Mouse (Mus musculus) ES-E14 (cell line): ENCODE data around the gene Akr1c12. TPM values are rescaled to one million over a fixed set of nuclear protein-coding genes. Genes with fewer than 3 reads are reported as not detected.

Experiments
- DNase-seq: peaks from one replicate; pipeline ENCODE4 v3.0.0-alpha.2; 2013; ENCODE audit warnings: low read depth, low spot score
- H3K27ac ChIP-seq: 2 replicates; pipeline ENCODE4 v1.5.1; 2012; ENCODE audit warnings: low read depth, mild to moderate bottlenecking, low read length, moderate library complexity, mixed read lengths; ENCODE audit not compliant: poor library complexity, insufficient read depth, severe bottlenecking
- H3K36me3 ChIP-seq: 2 replicates; pipeline ENCODE4 v1.6.1; 2012; ENCODE audit warnings: mild to moderate bottlenecking, low read length, moderate library complexity, mixed read lengths; ENCODE audit not compliant: control insufficient read depth, poor library complexity, insufficient read depth, severe bottlenecking
- H3K4me1 ChIP-seq, 2 experiments: fragments of 150-350 bp in 1 of 2; sonication (generic) in 1 of 2; 2 replicates each; pipeline ENCODE4 v1.6.1; 2012; ENCODE audit warnings: low read length in 2 of 2, mild to moderate bottlenecking in 1 of 2, mixed read lengths in 1 of 2; ENCODE audit not compliant: control insufficient read depth in 2 of 2, insufficient read depth in 2 of 2, poor library complexity in 1 of 2
- H3K4me3 ChIP-seq, 2 experiments: fragments of 150-350 bp in 1 of 2; sonication (generic) in 1 of 2; 2 replicates each; pipeline ENCODE4 v1.5.1; 2012; ENCODE audit warnings: low read length in 2 of 2, low read depth in 1 of 2, mild to moderate bottlenecking in 1 of 2, mixed read lengths in 1 of 2; ENCODE audit not compliant: insufficient read depth in 1 of 2, poor library complexity in 1 of 2, severe bottlenecking in 1 of 2
- H3K9ac ChIP-seq: 2 replicates; pipeline ENCODE4 v1.6.1; 2012; ENCODE audit warnings: low read depth, mild to moderate bottlenecking, low read length, mixed read lengths; ENCODE audit not compliant: poor library complexity, insufficient read depth, severe bottlenecking
- H3K9me3 ChIP-seq: fragments of 150-350 bp; sonication (generic); 2 replicates; pipeline ENCODE4 v1.6.1; 2012; ENCODE audit warnings: low read depth, mild to moderate bottlenecking, low read length; ENCODE audit not compliant: control insufficient read depth, insufficient read depth
- CHD2 ChIP-seq: IDR thresholded peaks from 2 replicates; pipeline ENCODE4 v1.6.1; 2014; ENCODE audit warnings: mild to moderate bottlenecking, low read depth, low read length, inconsistent platforms
- HCFC1 ChIP-seq: IDR thresholded peaks from 2 replicates; pipeline ENCODE4 v1.6.1; 2012; ENCODE audit warnings: low read length, inconsistent platforms, borderline replicate concordance; ENCODE audit not compliant: insufficient read depth
- MAFK ChIP-seq: IDR thresholded peaks from 2 replicates; pipeline ENCODE4 v1.6.1; 2014; ENCODE audit warnings: mild to moderate bottlenecking, low read depth, low read length, inconsistent platforms; ENCODE audit not compliant: insufficient read depth
- ZC3H11A ChIP-seq: IDR thresholded peaks from 2 replicates; pipeline ENCODE4 v1.6.1; 2012; ENCODE audit warnings: low read depth, mild to moderate bottlenecking, inconsistent platforms, low read length, borderline replicate concordance
- ZNF384 ChIP-seq: IDR thresholded peaks from 2 replicates; pipeline ENCODE4 v1.6.1; 2012; ENCODE audit warnings: low read depth, low read length, inconsistent platforms
- in situ Hi-C, 2 experiments: fragments of 600-800 bp; cut with MboI; formaldehyde crosslinking; loops; one replicate each; pipeline ENCODE4 v1.15.1; 2025; ENCODE audit warnings: low sequenced_read_pairs in 2 of 2, inconsistent platforms in 1 of 2; ENCODE audit not compliant: unreplicated experiment in 2 of 2
- total RNA-seq: library from RNA; depleted of rRNA; stranded (reverse); fragments of 300-350 nt; gene quantifications from 2 replicates; pipeline ENCODE4 v1.2.3, GENCODE M21; 2012; rRNA removed

The Akr1c12 gene
- total RNA-seq, 1 experiment: 0.76 TPM

GRCm38 (mm10) chr13:4233536-4234172 is 45.6 kb downstream of the Akr1c12 start:
- no peak for TF ChIP-seq MAFK
- H3K9ac ChIP-seq: no peak overlapping the region
- H3K4me3 ChIP-seq: no peak overlapping the region
- H3K27ac ChIP-seq: no peak overlapping the region
- no peaks in the 10 kb centered on the region for H3K4me1 ChIP-seq
- no peak for DNase-seq
- in situ Hi-C loops: no loop called here
- H3K9me3 ChIP-seq: no peaks in the 10 kb centered on the region
- no peaks in the 10 kb centered on the region for H3K36me3 ChIP-seq

GRCm38 (mm10) chr13:4233135-4233534 is 46.1 kb downstream of the Akr1c12 start:
- Histone ChIP-seq H3K4me1 (no peaks in the 10 kb centered on the region), H3K4me3 (no peak overlapping the region), H3K36me3 (no peaks in the 10 kb centered on the region), H3K27ac (no peak overlapping the region), H3K9ac (no peak overlapping the region), H3K9me3 (no peaks in the 10 kb centered on the region)
- no peak for DNase-seq
- TF ChIP-seq MAFK (no peak), CHD2 (no peak), ZNF384 (no peak), ZC3H11A (no peak), HCFC1 (no peak)
- in situ Hi-C loops: no loop called here

DNA sequence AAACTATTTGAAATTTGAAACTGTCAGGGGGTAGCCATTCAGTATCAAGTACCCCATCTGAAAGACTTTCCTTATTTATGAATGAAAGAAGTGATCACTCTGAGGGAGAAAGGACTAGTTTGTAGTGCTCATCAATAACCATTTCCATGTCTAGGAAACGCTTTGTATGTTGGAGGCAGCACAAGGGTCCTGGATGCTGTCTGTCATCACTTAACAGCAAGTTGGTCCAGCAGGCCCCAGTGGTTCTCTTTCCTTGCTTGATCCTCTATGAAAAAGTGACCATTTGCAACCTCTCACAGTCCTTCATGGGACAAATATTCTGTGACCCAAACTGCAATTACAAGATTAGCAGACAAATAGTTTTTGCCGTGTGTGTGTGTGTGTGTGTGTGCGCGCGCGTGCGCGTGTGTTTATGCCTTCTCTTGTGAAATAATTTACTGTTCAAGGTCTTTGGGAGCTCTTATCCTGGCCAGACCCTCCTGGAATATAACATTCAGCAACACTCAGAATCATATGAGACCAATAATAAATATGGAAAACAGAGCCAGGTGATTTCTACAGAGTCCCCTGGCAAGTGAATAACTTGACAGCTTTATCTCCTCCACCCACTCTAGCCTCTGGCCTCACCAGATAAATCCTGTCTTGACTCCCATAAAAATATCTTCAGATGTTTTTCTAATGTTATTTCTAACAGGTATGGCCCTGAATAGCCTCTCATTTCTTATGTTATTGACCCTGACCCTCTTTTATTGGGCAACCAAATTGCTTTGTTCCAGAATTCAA is 48.2 kb downstream of the Akr1c12 start:
- Histone ChIP-seq H3K4me1 (no peaks in the 10 kb centered on the region), H3K4me3 (no peak overlapping the region), H3K9me3 (no peaks in the 10 kb centered on the region), H3K27ac (no peak overlapping the region), H3K9ac (no peak overlapping the region), H3K36me3 (no peaks in the 10 kb centered on the region)
- no peak for DNase-seq
- in situ Hi-C loops: no loop called here
- no peak for TF ChIP-seq CHD2
- no peak for TF ChIP-seq ZNF384
- no peak for TF ChIP-seq ZC3H11A
- no peak for TF ChIP-seq MAFK
- no peak for TF ChIP-seq HCFC1

DNA sequence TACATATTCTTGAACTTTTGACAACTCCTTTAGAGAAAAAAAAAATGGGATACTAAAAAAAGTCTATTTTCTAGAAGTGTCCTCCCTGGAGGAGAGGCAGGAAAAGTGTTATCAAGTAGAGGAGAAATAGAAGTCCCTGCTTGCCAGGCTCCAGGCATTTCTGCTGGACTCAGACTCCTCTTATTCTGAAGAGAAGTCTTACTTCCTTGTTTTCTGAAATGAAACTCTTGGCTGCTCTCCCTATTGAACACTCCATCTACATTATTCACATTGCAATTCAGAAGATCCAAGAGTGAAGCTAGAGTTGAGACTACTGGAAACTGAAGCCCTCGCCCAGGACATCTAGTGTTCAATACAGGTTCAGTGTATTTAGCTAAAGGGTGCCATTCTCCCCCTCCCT is 50.8 kb downstream of the Akr1c12 start, which contains the start of gene Akr1c19:
TSS of gene Akr1c19 (plus strand) at position 260 of the 400 bp plus-strand sequence.
- no peak within 1 kb of the TSS for H3K27ac ChIP-seq
- no peak within 1 kb of the TSS for H3K4me3 ChIP-seq
- no peaks in the 10 kb centered on the region for H3K9me3 ChIP-seq
- no peaks in the 10 kb centered on the region for H3K4me1 ChIP-seq
- in situ Hi-C loops: no loop called here
- no peak within 1 kb of the TSS for H3K9ac ChIP-seq
- TF ChIP-seq MAFK (no peak), ZNF384 (no peak), CHD2 (no peak), HCFC1 (no peak), ZC3H11A (no peak)
- DNase-seq: no peak
- H3K36me3 ChIP-seq: no peaks in the 10 kb centered on the region

Other genes starting within 250 kb of the Akr1c12 start
- gene Akr1c14, start 230.4 kb downstream of the Akr1c12 start, total RNA-seq: 0.40 TPM in 1 of 2 replicates, not detected in the other
- 1.1 TPM in 1 of 2 replicates, not detected in the other for gene Akr1c18, start 128.8 kb downstream of the Akr1c12 start, total RNA-seq
- 0.74 and 2.2 TPM in 2 replicates for gene Akr1c13, start 88.3 kb downstream of the Akr1c12 start, total RNA-seq
- 0.11 TPM in 1 of 2 replicates, not detected in the other for gene Akr1c19, start 50.7 kb downstream of the Akr1c12 start, total RNA-seq
- gene Akr1c6, start 154.9 kb upstream of the Akr1c12 start, total RNA-seq: not detected in 2 replicates
- not detected in 2 replicates for gene Akr1c20, start 243.9 kb upstream of the Akr1c12 start, total RNA-seq